ENCODE assay signal across 26 mouse cellular contexts in genomic region chr14:98898876-98899275, GRCm38 (mm10).
A peak's percentile ranks its signal among the peaks of the same experiment; 100 is the strongest.
DNase-seq lines count a peak whose midpoint lies in the region; ATAC-seq and TF ChIP-seq lines count a peak whose summit lies in the region.
"Had no signal": no experiment of that assay in that cellular context is flagged by ENCODE, and none has a peak within 500 bp of the region (broad histone marks: within the 10 kb centered on the region; RNA-seq: fewer than 3 reads in every experiment).

No protein-coding gene starts in this region.

- H3K4me3 ChIP-seq in hindbrain, embryonic 16.5 days (ENCODE audit: low read length) = no peak overlapping the region
- no peak overlapping the region for H3K4me3 ChIP-seq in hindbrain, embryonic 12.5 days
- H3K4me3 ChIP-seq in midbrain, postnatal 0 days (ENCODE audit: low read depth, low read length) = no peak overlapping the region
- H3K4me3 ChIP-seq in midbrain, embryonic 11.5 days (ENCODE audit: low read depth, low read length) = no peak overlapping the region
- H3K4me3 ChIP-seq: embryonic facial prominence, embryonic 10.5 days; embryonic facial prominence, embryonic 13.5 days; erythroblast, embryonic 14.5 days; forebrain, embryonic 12.5 days; gastrocnemius, adult 2 months; hindbrain, embryonic 13.5 days; intestine, embryonic 15.5 days had no signal

- ATAC-seq in hindbrain, embryonic 16.5 days = peak; percentile 50; the same call in 1 of the 2 replicates
- ATAC-seq in hindbrain, embryonic 12.5 days (ENCODE audit: low FRiP score) = no peak
- no peak for ATAC-seq in midbrain, postnatal 0 days (ENCODE audit: low FRiP score)
- ATAC-seq in midbrain, embryonic 11.5 days (ENCODE audit: low FRiP score) = no peak
- ATAC-seq: forebrain, postnatal 0 days; intestine, embryonic 15.5 days; Patski had no signal

- peak; percentile 84 to 93 for DNase-seq in cerebellum, postnatal 14 days
- DNase-seq in cerebellum, adult 18-20 months = no peak
- peak; percentile 13 for DNase-seq in layer of hippocampus, adult 9-11 months
- DNase-seq in layer of hippocampus, postnatal 10 days (ENCODE audit: low spot score in 2 of 2) = no peak
- DNase-seq in midbrain, postnatal 0 days (ENCODE audit: low spot score) = peak; percentile 70
- no peak for DNase-seq in midbrain, embryonic 11.5 days (ENCODE audit: low spot score, missing footprints)
- DNase-seq: adrenal gland, postnatal 10 days; B cell, adult 2 months; embryo, embryonic 11 days; forebrain, postnatal 0 days; gastrocnemius, adult 2 months; gastrocnemius, postnatal 14 days; heart, adult 11 months; kidney, adult 11 months had no signal

- WGBS in hindbrain, embryonic 16.5 days = 57% methylated on average over 4 of the region's 4 CpGs
- WGBS in hindbrain, embryonic 12.5 days = 69% methylated on average over 4 of the region's 4 CpGs
- 76% methylated on average over 4 of the region's 4 CpGs for WGBS in midbrain, postnatal 0 days
- WGBS in midbrain, embryonic 11.5 days = 90% methylated on average over 4 of the region's 4 CpGs

- H3K27me3 ChIP-seq in hindbrain, embryonic 16.5 days (replicated peaks; ENCODE audit: control insufficient read depth, insufficient read depth, low read length) = no peaks in the 10 kb centered on the region
- no peaks in the 10 kb centered on the region for H3K27me3 ChIP-seq in hindbrain, embryonic 12.5 days
- no peaks in the 10 kb centered on the region for H3K27me3 ChIP-seq in midbrain, postnatal 0 days (ENCODE audit: insufficient read depth, low read length)
- no peaks in the 10 kb centered on the region for H3K27me3 ChIP-seq in midbrain, embryonic 11.5 days (ENCODE audit: control insufficient read depth, insufficient read depth, low read length)
- H3K27me3 ChIP-seq: CH12.LX; embryonic facial prominence, embryonic 13.5 days; forebrain, embryonic 12.5 days; hindbrain, embryonic 13.5 days; intestine, embryonic 15.5 days had no signal

- H3K4me2 ChIP-seq in hindbrain, embryonic 16.5 days (ENCODE audit: low read length) = no peak overlapping the region
- no peak overlapping the region for H3K4me2 ChIP-seq in hindbrain, embryonic 12.5 days (replicated peaks)
- H3K4me2 ChIP-seq in midbrain, postnatal 0 days (ENCODE audit: low read depth, low read length, poor library complexity, severe bottlenecking) = no peak overlapping the region
- H3K4me2 ChIP-seq in midbrain, embryonic 11.5 days = no peak overlapping the region
- H3K4me2 ChIP-seq: embryonic facial prominence, embryonic 13.5 days; forebrain, embryonic 12.5 days; heart, embryonic 11.5 days; hindbrain, embryonic 13.5 days; intestine, embryonic 15.5 days had no signal

- no peak for TF ChIP-seq CTCF in midbrain, postnatal 0 days (IDR thresholded peaks at IDR 0.05)

- no peaks in the 10 kb centered on the region for H3K9me3 ChIP-seq in hindbrain, embryonic 16.5 days (ENCODE audit: control insufficient read depth, low read length)
- no peaks in the 10 kb centered on the region for H3K9me3 ChIP-seq in hindbrain, embryonic 12.5 days (replicated peaks)
- H3K9me3 ChIP-seq in midbrain, postnatal 0 days (ENCODE audit: low read length) = no peaks in the 10 kb centered on the region
- no peaks in the 10 kb centered on the region for H3K9me3 ChIP-seq in midbrain, embryonic 11.5 days (ENCODE audit: control insufficient read depth, low read length)
- H3K9me3 ChIP-seq: embryonic facial prominence, embryonic 10.5 days; embryonic facial prominence, embryonic 13.5 days; forebrain, embryonic 12.5 days; hindbrain, embryonic 13.5 days; intestine, embryonic 15.5 days had no signal

- H3K9ac ChIP-seq in hindbrain, embryonic 16.5 days (ENCODE audit: low read depth, low read length) = no peak overlapping the region
- H3K9ac ChIP-seq in hindbrain, embryonic 12.5 days = no peak overlapping the region
- H3K9ac ChIP-seq in midbrain, postnatal 0 days (replicated peaks; ENCODE audit: low read length, poor library complexity, severe bottlenecking) = no peak overlapping the region
- H3K9ac ChIP-seq in midbrain, embryonic 11.5 days (ENCODE audit: low read length) = no peak overlapping the region
- H3K9ac ChIP-seq: embryonic facial prominence, embryonic 13.5 days; forebrain, embryonic 12.5 days; forebrain, postnatal 0 days; hindbrain, embryonic 13.5 days; intestine, embryonic 15.5 days had no signal

- H3K36me3 ChIP-seq in hindbrain, embryonic 16.5 days (ENCODE audit: control insufficient read depth, insufficient read depth, low read length) = no peaks in the 10 kb centered on the region
- H3K36me3 ChIP-seq in hindbrain, embryonic 12.5 days = no peaks in the 10 kb centered on the region
- H3K36me3 ChIP-seq in midbrain, postnatal 0 days (ENCODE audit: insufficient read depth, low read length) = no peaks in the 10 kb centered on the region
- H3K36me3 ChIP-seq in midbrain, embryonic 11.5 days (ENCODE audit: control insufficient read depth, insufficient read depth, low read length) = no peaks in the 10 kb centered on the region
- H3K36me3 ChIP-seq: embryonic facial prominence, embryonic 10.5 days; embryonic facial prominence, embryonic 13.5 days; forebrain, embryonic 12.5 days; G1E; hindbrain, embryonic 13.5 days; intestine, embryonic 15.5 days had no signal

- no peak overlapping the region for H3K27ac ChIP-seq in hindbrain, embryonic 16.5 days (ENCODE audit: low read depth, low read length)
- no peak overlapping the region for H3K27ac ChIP-seq in hindbrain, embryonic 12.5 days
- H3K27ac ChIP-seq in midbrain, postnatal 0 days (ENCODE audit: low read depth, low read length) = no peak overlapping the region
- H3K27ac ChIP-seq in midbrain, embryonic 11.5 days (ENCODE audit: low read depth, low read length) = no peak overlapping the region
- H3K27ac ChIP-seq: embryonic facial prominence, embryonic 10.5 days; embryonic facial prominence, embryonic 13.5 days; forebrain, embryonic 12.5 days; gastrocnemius, adult 2 months; hindbrain, embryonic 13.5 days; intestine, embryonic 15.5 days had no signal

- H3K4me1 ChIP-seq in hindbrain, embryonic 16.5 days (ENCODE audit: control insufficient read depth, insufficient read depth, low read depth, low read length) = no peaks in the 10 kb centered on the region
- no peaks in the 10 kb centered on the region for H3K4me1 ChIP-seq in hindbrain, embryonic 12.5 days
- H3K4me1 ChIP-seq in midbrain, postnatal 0 days (ENCODE audit: insufficient read depth, low read length) = no peaks in the 10 kb centered on the region
- no peaks in the 10 kb centered on the region for H3K4me1 ChIP-seq in midbrain, embryonic 11.5 days (ENCODE audit: control insufficient read depth, insufficient read depth, low read length)
- H3K4me1 ChIP-seq: embryonic facial prominence, embryonic 10.5 days; embryonic facial prominence, embryonic 13.5 days; forebrain, embryonic 12.5 days; hindbrain, embryonic 13.5 days; intestine, embryonic 15.5 days had no signal

Comparison
In these comparisons a context has a peak if more than half of its experiments do, and no peak if none do; other contexts are left out.
1. DNase-seq: peak in cerebellum, postnatal 14 days (2 of 2), layer of hippocampus, adult 9-11 months (single experiment) and midbrain, postnatal 0 days (single experiment); none in cerebellum, adult 18-20 months (0 of 2), layer of hippocampus, postnatal 10 days (0 of 2) and midbrain, embryonic 11.5 days (single experiment).